Mouse (Mus musculus) A20 (cell line): Measurements from ENCODE around the gene Olfr374.
A peak's percentile ranks its signal among the peaks of the same experiment; 100 is the strongest.
"Not testable (repeated sequence)": the region's sequence is repeated elsewhere in the genome, so short reads cannot be mapped to it uniquely, and the experiment has no call there.

Experiments used
- DNase-seq: peaks from one replicate; pipeline ENCODE4 v3.0.0-alpha.2; 2011; ENCODE audit warnings: low read depth, low spot score

Gene Olfr374

DNA sequence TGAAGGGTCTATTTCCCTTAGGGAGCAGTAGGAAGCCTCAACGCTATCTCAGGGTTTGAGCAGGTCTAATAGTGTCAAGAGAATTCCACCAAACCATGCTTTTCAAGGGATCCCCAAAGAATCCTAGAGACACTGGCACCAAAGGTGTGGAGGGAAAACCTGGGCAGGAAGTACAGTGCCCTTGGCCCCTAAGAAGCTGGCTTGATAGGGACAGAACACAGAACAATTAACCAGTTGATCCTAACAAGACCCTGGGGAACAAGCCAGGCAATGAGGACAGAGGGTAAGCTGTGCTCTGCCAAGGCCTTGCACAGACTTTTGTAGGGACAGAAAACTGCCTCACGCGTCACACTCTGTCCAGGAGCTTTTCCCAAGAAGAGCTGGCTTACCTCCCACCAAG, at the start of gene Olfr374:
TSS of gene Olfr374 (plus strand) at position 301 of the 400 bp plus-strand sequence.
- no peak for DNase-seq

- not testable (repeated sequence) for DNase-seq
These were observed 49.2 kb upstream of the Olfr374 start for GRCm38 (mm10) chr8:72057643-72058042.

GRCm38 (mm10) chr8:72066819-72067399, 39.9 kb upstream of the Olfr374 start:
- DNase-seq, result peak; percentile 31

- DNase-seq, result not testable (repeated sequence)
These were observed 24.0 kb upstream of the Olfr374 start, which contains the start of gene Olfr373 for GRCm38 (mm10) chr8:72082877-72083276. Olfr373 (plus strand) TSS chr8:72083177.

DNA sequence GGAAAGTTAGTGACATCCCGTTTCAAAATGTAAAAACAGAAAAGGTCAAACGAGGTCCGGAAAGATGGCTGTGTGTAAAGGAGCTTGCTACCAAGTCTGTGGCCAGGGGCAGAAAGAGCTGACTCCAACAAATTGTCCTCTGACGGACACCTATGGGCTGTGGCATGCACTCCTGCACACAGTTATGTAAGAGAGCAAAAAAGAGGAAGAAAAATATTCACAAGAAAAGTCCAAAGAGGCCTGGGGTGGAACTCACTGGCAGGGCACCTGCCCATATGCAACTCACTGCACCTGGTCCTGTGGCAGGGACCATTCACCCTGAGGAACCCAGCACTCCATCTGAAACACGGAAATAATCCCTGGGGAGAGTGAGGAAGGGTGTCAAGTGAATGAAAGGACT, 22.1 kb upstream of the Olfr374 start:
- DNase-seq, result peak; percentile 55

- peak; percentile 37 for DNase-seq
These were observed 19.2 kb upstream of the Olfr374 start for GRCm38 (mm10) chr8:72087611-72088010.

GRCm38 (mm10) chr8:72096721-72097120, 10.1 kb upstream of the Olfr374 start:
- not testable (repeated sequence) for DNase-seq

- peak; percentile 65 for DNase-seq
These were observed 7.3 kb upstream of the Olfr374 start for GRCm38 (mm10) chr8:72099377-72100103.

DNA sequence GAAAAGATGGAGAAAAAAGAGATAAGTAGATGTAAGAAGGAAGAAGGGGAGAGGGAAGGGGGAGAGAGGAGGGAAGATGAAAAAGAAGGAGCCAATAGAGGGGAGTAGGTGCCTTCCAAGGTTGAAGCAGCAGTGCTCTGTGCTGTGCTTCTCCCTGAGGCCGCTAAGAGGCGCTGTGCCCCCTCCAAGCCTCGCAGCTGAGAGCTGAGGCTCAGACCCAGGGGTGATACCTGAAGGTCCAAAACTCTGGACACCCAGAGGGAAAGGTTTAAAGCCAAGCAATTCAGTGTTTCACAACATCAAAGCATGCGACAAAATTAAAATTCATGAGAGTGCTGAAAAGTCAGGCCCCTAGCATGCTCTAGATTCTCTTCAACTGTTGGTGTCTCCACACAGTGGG, 1.7 kb upstream of the Olfr374 start:
- DNase-seq, result peak; percentile 53

- peak; percentile 92 for DNase-seq
These were observed 4.0 kb downstream of the Olfr374 start for GRCm38 (mm10) chr8:72110876-72111275.

DNA sequence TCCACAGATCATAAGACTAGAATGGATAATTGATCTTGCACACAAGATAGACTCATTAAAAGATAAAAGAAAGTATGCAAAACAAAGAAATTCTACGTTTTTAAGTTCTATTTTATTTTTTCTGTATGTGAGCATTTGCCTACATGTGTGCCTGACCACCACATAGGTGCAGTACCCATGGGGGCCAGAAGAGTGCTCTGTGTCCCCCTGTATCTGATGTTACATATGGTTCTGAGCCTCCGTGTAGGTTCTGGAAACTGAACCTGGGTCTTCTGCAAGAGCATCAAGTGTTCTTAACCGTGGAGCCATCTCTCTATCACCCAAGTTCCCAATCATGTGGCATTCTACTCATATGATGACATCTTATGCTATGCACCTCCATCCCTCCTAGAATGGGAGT, 5.6 kb downstream of the Olfr374 start:
- peak; percentile 48 for DNase-seq

DNA sequence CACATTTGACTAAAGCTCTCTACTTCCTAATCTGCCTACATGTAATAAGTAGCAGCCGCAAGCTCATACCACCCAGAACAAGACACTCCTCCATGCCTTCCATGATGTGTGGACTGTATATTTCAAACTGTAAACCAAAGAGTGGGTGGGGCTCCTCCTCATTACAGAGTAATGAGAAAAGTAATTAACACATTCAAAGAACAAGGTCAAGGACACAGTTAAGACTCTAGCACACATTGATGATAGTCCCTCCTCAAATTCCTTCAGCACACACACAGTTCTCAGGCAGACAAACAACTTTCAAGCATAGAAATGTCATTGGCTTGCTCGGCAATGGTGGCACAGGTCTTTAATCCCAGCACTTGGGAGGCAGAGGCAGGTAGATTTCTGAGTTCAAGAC, 8.4 kb downstream of the Olfr374 start:
- DNase-seq, result no peak

- DNase-seq, result no peak
These were observed 11.8 kb downstream of the Olfr374 start for GRCm38 (mm10) chr8:72118616-72119015.

DNA sequence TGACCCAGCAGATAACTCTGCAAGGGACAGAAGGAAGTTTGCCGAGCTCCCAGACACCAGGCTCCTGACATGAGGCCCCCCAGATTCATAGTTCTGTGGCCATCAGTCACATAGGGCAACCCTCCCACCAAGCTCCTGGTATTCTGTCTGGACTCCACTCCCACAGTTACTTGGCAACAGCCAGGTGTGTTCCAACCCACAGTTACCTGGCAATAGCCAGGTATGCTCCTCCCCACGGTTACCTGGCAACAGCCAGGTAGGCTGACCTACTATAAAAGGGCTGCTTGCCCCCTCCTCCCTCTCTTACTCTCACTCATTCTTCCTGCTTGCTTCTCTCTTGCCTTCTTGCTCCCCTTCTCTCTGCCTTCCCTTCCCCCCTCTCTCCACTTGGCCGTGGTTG, 14.6 kb downstream of the Olfr374 start:
- not testable (repeated sequence) for DNase-seq

- no peak for DNase-seq
These were observed 15.2 kb downstream of the Olfr374 start for GRCm38 (mm10) chr8:72121997-72122396.

GRCm38 (mm10) chr8:72127834-72128233, 21.0 kb downstream of the Olfr374 start:
- DNase-seq, result no peak

DNA sequence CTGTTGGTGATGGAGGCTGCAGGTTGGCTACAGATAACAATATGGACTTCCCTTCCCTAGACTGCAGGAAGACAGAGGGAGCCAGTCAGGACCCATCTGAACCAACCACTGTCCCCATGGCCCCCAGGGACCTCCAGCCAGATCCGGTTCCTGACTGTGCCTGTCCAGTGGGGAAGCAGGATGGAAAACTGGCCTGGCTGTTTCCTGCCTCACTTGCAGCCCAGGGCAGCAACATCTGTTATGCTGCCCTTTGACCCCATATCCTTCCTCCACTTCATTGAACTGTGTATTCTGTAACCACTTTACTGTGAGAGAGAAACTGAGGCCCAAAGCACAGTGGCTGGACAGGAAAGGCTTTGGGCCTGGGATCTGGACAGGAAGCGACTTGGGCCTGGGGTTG, 24.4 kb downstream of the Olfr374 start:
- DNase-seq, result no peak

DNA sequence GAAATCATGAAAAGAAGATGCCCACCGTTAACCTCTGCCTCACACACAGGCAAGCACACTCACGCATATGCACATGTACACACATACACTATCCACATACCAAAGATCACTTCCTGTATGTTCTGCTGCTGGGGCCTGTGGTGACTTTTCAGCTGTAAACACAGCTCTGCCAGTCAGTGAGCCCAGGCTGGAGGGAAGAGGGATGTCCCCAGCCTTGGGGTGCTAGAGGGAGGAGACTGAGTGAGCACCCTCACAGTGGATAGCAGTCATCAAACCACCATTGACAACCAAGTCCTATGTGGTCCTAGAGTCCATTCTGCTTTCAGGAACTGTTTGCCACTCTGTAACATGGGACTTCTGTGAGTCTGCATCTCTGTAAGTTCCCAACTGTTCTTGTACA, 25.1 kb downstream of the Olfr374 start:
- DNase-seq, result no peak

DNA sequence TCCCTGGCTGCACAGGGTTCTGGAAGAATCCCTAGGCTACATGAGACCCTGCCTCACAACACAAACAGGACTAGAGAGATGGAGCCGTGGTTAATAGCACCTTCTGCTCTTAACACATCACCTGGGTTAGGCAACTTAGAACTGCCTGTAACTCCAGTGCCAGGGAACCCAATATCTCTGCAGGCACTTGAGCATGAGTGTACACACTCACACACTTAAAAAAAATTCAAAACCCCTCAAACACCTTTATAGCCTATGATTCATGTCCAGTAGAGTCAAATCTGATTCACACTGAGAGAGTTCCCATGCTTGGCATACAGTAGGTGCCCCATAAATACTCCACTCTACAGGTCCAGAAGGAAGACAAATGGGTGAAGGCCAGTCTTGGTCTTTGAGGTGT, 25.6 kb downstream of the Olfr374 start:
- no peak for DNase-seq

GRCm38 (mm10) chr8:72132891-72133290, 26.1 kb downstream of the Olfr374 start:
- DNase-seq, result no peak

- DNase-seq, result no peak
These were observed 26.7 kb downstream of the Olfr374 start for GRCm38 (mm10) chr8:72133507-72133906.

DNA sequence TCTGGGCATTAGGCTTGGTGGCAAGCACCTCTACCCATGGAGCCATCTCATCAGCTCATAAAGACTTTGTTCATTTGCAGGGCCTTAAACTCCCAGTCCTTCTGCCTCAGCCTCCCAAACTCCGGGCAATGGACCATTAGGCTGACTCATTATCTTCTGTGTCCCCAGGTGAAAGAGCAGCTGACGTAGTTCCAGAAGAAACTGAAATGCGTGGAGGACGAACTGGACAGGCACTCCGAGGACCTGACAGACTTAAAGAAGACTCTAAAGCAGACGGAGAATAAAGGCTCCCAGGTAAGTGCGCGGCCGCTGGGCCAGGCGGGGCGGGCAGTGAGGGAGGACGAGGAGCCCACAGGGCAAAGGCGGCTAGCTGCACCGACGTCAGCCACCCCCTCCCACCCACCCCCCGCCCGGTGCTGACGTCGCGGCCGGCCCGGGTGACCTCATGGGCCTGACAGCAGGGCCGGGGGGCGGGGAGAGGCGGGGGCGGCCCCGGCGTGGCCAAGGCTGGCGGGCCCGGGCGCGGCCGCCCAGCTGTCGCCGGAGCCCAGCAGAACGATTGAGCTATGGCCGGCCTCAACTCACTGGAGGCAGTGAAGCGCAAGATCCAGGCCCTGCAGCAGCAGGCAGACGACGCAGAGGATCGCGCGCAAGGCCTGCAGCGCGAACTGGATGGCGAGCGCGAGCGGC, 28.1 kb downstream of the Olfr374 start, which contains the start of gene Tpm4:
TSS of gene Tpm4 (plus strand) at position 220 of the 690 bp plus-strand sequence.
- DNase-seq, result peak; percentile 86
